ENCODE assay signal across 8 mouse cellular contexts in the genomic region with DNA sequence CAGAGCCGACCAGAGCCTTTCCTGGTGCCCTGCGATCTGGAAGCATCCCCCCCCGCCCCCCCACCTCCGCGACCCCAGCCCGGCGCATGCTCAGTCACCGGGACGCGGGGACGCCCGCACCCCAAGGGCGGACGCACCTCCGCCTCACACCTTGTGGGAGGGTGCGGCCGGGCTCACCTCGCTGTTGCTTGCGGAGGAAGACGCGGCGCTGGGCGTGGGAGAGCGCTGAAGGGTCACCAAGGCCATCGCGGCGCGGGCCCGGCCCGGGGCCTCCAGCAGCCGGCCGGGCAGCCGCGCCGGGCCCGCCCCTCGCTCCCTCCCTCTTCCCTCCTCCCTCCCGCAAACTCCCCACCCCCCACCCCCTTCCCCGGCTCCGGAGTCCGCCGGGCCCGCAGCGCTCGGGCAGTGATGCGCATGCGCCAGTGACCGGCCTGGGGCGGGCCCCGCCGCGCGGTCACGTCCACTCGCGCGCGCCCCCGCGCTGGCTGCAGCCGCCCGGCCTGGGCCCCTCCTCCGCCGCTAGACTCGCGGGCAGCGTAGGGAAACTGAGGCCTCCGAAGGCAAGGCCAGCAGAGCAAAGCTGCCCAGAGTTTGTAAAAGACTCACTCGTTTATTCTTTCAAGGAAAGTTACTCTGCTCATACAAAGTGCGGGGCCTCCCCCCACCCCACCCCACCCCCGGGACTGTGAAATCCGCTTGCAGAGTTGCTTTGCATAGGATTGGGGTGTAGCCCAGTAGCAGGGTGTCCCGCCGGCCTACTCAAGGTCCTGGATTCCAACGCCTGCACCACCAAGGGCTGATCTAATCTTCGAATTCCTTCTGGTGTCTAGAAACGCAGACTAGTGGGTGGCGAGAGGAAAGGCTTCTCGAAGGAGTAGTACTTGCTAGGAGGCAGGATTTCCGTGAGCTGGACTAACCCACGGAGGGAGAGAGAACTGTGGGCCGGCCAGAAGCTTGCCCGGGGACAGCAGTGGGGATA. TPM values are rescaled to one million over a fixed set of nuclear protein-coding genes. Genes with fewer than 3 reads are reported as not detected.
DNase-seq lines count a peak whose midpoint lies in the region; ATAC-seq and TF ChIP-seq lines count a peak whose summit lies in the region.

Gene Ssh1 (minus strand): TSS at position 408 of the 979 bp plus-strand sequence.

- peaks cover 23% of the 10 kb centered on the region for H3K4me1 ChIP-seq in hindbrain, embryonic 16.5 days (ENCODE audit: control insufficient read depth, insufficient read depth, low read depth, low read length)
- peaks cover 50% of the 10 kb centered on the region for H3K4me1 ChIP-seq in megakaryocyte, embryonic 14.5 days

- peak within 1 kb of the TSS; percentile 85 for H3K9ac ChIP-seq in hindbrain, embryonic 16.5 days (ENCODE audit: low read depth, low read length)

- peak within 1 kb of the TSS; percentile 94 for H3K4me3 ChIP-seq in gastrocnemius, adult 2 months
- peak within 1 kb of the TSS; percentile 63 for H3K4me3 ChIP-seq in hindbrain, embryonic 16.5 days (ENCODE audit: low read length)
- peak within 1 kb of the TSS; percentile 97 for H3K4me3 ChIP-seq in megakaryocyte, embryonic 14.5 days (replicated peaks)

- peak within 1 kb of the TSS; percentile 70 for H3K4me2 ChIP-seq in hindbrain, embryonic 16.5 days (ENCODE audit: low read length)

- 1% methylated on average over 45 of the region's 83 CpGs for WGBS in hindbrain, embryonic 16.5 days

- no peak for DNase-seq in Patski (ENCODE audit: low read depth, low spot score)
- peak; percentile 72 to 93 for DNase-seq in cerebellum, postnatal 4 days (ENCODE audit: low spot score in 2 of 2)
- DNase-seq in gastrocnemius, adult 2 months, result peak; percentile 96
- DNase-seq in left cerebral cortex, adult 9 months (ENCODE audit: low spot score in 2 of 2), result peak; percentile 30 to 80
- DNase-seq in right cerebral cortex, postnatal 10 days (ENCODE audit: low spot score in 2 of 2), result peak; percentile 88 to 90
- DNase-seq in urinary bladder, postnatal 25 days (ENCODE audit: low spot score), result peak; percentile 93

- H3K27ac ChIP-seq in gastrocnemius, adult 2 months, result peak within 1 kb of the TSS; percentile 94
- peak within 1 kb of the TSS; percentile 96 for H3K27ac ChIP-seq in hindbrain, embryonic 16.5 days (ENCODE audit: low read depth, low read length)

- H3K27me3 ChIP-seq in Patski, result no peaks in the 10 kb centered on the region
- no peaks in the 10 kb centered on the region for H3K27me3 ChIP-seq in hindbrain, embryonic 16.5 days (replicated peaks; ENCODE audit: control insufficient read depth, insufficient read depth, low read length)
- peaks cover 16% of the 10 kb centered on the region for H3K27me3 ChIP-seq in megakaryocyte, embryonic 14.5 days (replicated peaks)

- H3K36me3 ChIP-seq in hindbrain, embryonic 16.5 days (ENCODE audit: control insufficient read depth, insufficient read depth, low read length), result no peaks in the 10 kb centered on the region
- peaks cover 3% of the 10 kb centered on the region for H3K36me3 ChIP-seq in megakaryocyte, embryonic 14.5 days (replicated peaks; ENCODE audit: low read length)

- in situ Hi-C loops in Patski (cut with MboI; ENCODE audit: low pct_unique_long_range_greater_than_20kb), result loop anchor here (25.0 kb wide), 1 partner anchor 1519 kb away; the partner anchor contains the start of gene Pxn

- no peaks in the 10 kb centered on the region for H3K9me3 ChIP-seq in hindbrain, embryonic 16.5 days (ENCODE audit: control insufficient read depth, low read length)
- H3K9me3 ChIP-seq in megakaryocyte, embryonic 14.5 days, result peaks cover 11% of the 10 kb centered on the region

- peak; percentile 46 for ATAC-seq in Patski
- ATAC-seq in hindbrain, embryonic 16.5 days, result peak; percentile 90

- POLR2A ChIA-PET in Patski (lab: Charles Lee), result interaction anchor here (0.9 to 1.2 kb wide), 2 partner anchors 19 to 117 kb away, joined by 3 read pairs; no protein-coding TSS in a partner anchor

- CTCF ChIA-PET in Patski (lab: Charles Lee), result interaction anchor here (1.6 kb wide), 1 partner anchor 13 kb away, joined by 4 read pairs; no protein-coding TSS in a partner anchor

- TF ChIP-seq CTCF in Patski (IDR thresholded peaks at IDR 0.05), result no peak
- 0 out of 2 replicates have a peak, but pooled peaks have one; percentile 5 for TF ChIP-seq CTCF in gastrocnemius, adult 2 months (IDR thresholded peaks at IDR 0.05)

- intact Hi-C loops in gastrocnemius, adult 2 months (cut with DNase I), result loop anchor here (5.0 kb wide), 1 partner anchor 36 kb away; no protein-coding TSS in a partner anchor

RNA-seq across cellular contexts. Expression of gene Ssh1, which starts in this region (rescaled TPM):
- 17.5 TPM for polyA plus RNA-seq in Patski (2021)
- total RNA-seq in gastrocnemius, adult 2 months (2021), result 1 to 10 TPM; 6.1 to 7.2 TPM
- polyA plus RNA-seq in hindbrain, embryonic 16.5 days (2015; fragmentation: Nextera tagmentation; extraction: Ambion mirVana), result 9.6 and 13.2 TPM in 2 replicates
- polyA plus RNA-seq in megakaryocyte, embryonic 14.5 days (2012; ENCODE audit: insufficient read depth, low replicate concordance), result 2.9 and 3.9 TPM in 2 replicates
